Mouse (Mus musculus) layer of hippocampus, postnatal 10 days (tissue): ENCODE data around the gene Gpr85. TPM values are rescaled to one million over a fixed set of nuclear protein-coding genes. Genes with fewer than 3 reads are reported as not detected.
"Not testable (repeated sequence)": the region's sequence is repeated elsewhere in the genome, so short reads cannot be mapped to it uniquely, and the experiment has no call there.

Source experiments
- DNase-seq, 2 experiments: peaks; one replicate each; pipeline ENCODE4 v3.0.0; 2021; ENCODE audit warnings: low spot score in 2 of 2
- long read RNA-seq: library from polyadenylated mRNA; stranded (forward); transcript quantifications from one replicate; pipeline ENCODE4 v2.0.0, GENCODE M21; 2023
- total RNA-seq, 2 experiments: library from RNA; stranded (reverse); gene quantifications; 2 replicates each; pipeline ENCODE4 v1.2.3; 2021

Gene Gpr85
- 10 to 100 TPM; 52.8 to 53.0 TPM for total RNA-seq
- long read RNA-seq, transcript Gpr85-202 (1 exons, 2,165 nt) = major isoform, 6 of 56 reads
- long read RNA-seq, partial matches to known transcripts = 7 of 56 reads
- long read RNA-seq, other reads (novel, unspliced or antisense) = 36 of 56 reads

- DNase-seq = peak; percentile 24 to 26
Observed at GRCm38 (mm10) chr6:13839345-13840054, at the start of gene Gpr85. Gene Gpr85 (minus strand): TSS chr6:13839942.

GRCm38 (mm10) chr6:13884877-13885592, 45.3 kb upstream of the Gpr85 start:
- no peak for DNase-seq

GRCm38 (mm10) chr6:13882919-13883318, 43.2 kb upstream of the Gpr85 start:
- DNase-seq = no peak

- DNase-seq = no peak
Observed at GRCm38 (mm10) chr6:13873959-13874358, 34.2 kb upstream of the Gpr85 start.

- no peak for DNase-seq
Observed at GRCm38 (mm10) chr6:13872076-13872475, 32.3 kb upstream of the Gpr85 start.

- DNase-seq = no peak
Observed at GRCm38 (mm10) chr6:13871625-13871958, 31.9 kb upstream of the Gpr85 start.

- DNase-seq = peak; percentile 86 to 90
Observed at GRCm38 (mm10) chr6:13870919-13871624, 31.3 kb upstream of the Gpr85 start, which contains the start of gene 2610001J05Rik. Gene 2610001J05Rik (minus strand): TSS chr6:13871518.

- DNase-seq = peak; percentile 4 to 13
Observed at GRCm38 (mm10) chr6:13870289-13870741, 30.6 kb upstream of the Gpr85 start.

- no peak for DNase-seq
Observed at GRCm38 (mm10) chr6:13860596-13860995, 20.9 kb upstream of the Gpr85 start.

- DNase-seq = no peak
Observed at GRCm38 (mm10) chr6:13859877-13860585, 20.3 kb upstream of the Gpr85 start.

- no peak for DNase-seq
Observed at GRCm38 (mm10) chr6:13854230-13854629, 14.5 kb upstream of the Gpr85 start.

GRCm38 (mm10) chr6:13853244-13853643, 13.5 kb upstream of the Gpr85 start:
- no peak for DNase-seq

- DNase-seq = not testable (repeated sequence)
Observed at GRCm38 (mm10) chr6:13846031-13846430, 6.3 kb upstream of the Gpr85 start.

- peak; percentile 74 to 86 for DNase-seq
Observed at GRCm38 (mm10) chr6:13838677-13839344, 931 bp downstream of the Gpr85 start.

- DNase-seq = peak; percentile 25 to 52
Observed at GRCm38 (mm10) chr6:13837916-13838676, 1.6 kb downstream of the Gpr85 start.

- peak in 1 of 2 experiments; percentile 20 for DNase-seq
Observed at GRCm38 (mm10) chr6:13836967-13837570, 2.7 kb downstream of the Gpr85 start.

GRCm38 (mm10) chr6:13835720-13836665, 3.7 kb downstream of the Gpr85 start:
- DNase-seq = peak; percentile 34 to 59

GRCm38 (mm10) chr6:13832770-13833169, 7.0 kb downstream of the Gpr85 start:
- DNase-seq = no peak
